Mouse (Mus musculus) fibroblast of lung, adult 2 months (primary cell): ENCODE data around the gene Banp.
A peak's percentile ranks its signal among the peaks of the same experiment; 100 is the strongest.

Experiments used
- DNase-seq: peaks from one replicate; pipeline ENCODE4 v3.0.0-alpha.2; 2011; ENCODE audit warnings: low read depth

The Banp gene

DNA sequence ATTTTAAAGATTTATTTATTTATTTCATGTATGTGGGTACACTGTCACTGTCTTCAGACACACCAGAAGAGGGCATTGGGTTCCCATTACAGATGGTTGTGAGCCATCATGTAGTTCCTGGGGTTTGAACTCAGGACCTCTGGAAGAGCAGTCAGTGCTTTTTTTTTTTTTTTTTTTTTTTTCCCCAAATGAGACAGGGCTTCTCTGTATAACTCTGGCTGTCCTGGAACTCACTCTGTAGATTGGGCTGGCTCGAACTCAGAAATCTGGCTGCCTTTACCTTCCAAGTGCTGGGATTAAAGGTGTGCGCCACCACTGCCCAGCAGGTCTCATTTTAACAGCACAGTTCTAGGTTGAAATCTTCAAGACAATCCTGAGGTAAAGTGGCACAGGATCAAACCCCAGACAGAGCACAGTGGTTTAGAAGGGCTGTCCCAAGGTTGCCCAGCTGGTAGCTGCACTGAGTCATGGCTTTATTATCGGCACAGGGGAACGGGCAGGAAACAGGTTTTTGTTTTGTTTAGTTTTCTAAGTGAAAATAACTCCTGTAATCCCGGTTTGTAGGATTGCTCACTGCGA lies at the start of gene Banp:
Banp (plus strand) TSS at position 529 of the 579 bp plus-strand sequence.
- no peak for DNase-seq

GRCm38 (mm10) chr8:121901498-121902236 lies 47.9 kb upstream of the Banp start:
- DNase-seq = peak; percentile 93

DNA sequence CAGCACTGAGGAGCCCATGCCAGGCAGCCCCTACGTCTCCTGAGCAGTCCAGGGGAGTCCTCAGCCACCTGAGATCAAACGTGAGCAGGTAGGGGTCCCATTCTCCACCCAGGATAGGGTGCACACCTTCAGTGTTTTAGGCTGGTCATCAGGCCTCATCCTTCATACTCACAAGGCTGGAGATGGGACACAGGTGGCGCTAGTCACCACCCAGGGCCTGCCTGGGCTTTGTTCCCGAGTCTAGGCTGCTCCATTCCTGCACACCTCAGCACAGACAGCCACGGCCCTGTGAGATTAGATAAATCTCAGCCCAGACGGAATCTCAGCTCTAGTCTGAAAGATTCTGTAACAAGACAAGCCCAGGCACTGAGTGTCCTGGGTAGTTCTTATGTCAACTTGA lies 45.6 kb upstream of the Banp start:
- no peak for DNase-seq

DNA sequence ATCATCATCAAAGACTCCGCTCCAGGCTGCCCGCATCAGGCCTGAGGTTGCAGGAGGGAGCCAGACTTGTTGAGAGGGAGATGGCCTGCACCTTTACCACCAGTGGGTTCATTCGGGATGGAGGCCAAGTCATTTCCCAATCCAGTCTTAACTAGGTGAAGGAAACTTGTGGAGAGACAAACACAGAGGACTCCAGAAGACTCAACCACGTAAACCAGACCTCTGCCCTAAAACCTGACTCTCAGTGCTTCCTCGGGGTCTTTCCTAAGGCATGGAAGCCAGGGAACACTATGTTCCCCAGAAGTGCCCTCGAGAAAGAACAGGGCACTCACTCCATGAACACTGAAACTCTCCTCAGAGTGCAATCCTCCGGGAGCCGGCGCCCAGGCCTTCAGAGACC lies 44.6 kb upstream of the Banp start:
- no peak for DNase-seq

- no peak for DNase-seq
Observed at GRCm38 (mm10) chr8:121905420-121905819, 44.1 kb upstream of the Banp start.

DNA sequence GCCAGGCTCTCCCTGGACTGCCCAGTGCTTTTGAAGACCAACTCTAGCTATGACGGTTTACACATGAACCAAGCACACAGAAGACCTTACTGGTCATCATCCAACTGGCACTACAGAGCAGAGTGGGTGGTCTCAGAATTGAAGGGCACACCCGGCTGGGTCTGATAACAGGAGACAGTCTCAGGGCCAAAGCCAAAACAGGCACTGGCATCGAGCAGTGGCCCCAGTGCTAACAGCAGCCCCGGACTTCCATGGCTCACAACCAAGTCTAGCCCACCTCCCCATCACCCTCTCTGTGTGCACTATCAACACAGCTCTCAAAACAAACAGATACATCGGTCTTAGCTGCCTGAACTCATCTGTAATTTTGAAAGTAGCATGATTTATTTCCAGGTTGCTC lies 43.7 kb upstream of the Banp start:
- no peak for DNase-seq

DNA sequence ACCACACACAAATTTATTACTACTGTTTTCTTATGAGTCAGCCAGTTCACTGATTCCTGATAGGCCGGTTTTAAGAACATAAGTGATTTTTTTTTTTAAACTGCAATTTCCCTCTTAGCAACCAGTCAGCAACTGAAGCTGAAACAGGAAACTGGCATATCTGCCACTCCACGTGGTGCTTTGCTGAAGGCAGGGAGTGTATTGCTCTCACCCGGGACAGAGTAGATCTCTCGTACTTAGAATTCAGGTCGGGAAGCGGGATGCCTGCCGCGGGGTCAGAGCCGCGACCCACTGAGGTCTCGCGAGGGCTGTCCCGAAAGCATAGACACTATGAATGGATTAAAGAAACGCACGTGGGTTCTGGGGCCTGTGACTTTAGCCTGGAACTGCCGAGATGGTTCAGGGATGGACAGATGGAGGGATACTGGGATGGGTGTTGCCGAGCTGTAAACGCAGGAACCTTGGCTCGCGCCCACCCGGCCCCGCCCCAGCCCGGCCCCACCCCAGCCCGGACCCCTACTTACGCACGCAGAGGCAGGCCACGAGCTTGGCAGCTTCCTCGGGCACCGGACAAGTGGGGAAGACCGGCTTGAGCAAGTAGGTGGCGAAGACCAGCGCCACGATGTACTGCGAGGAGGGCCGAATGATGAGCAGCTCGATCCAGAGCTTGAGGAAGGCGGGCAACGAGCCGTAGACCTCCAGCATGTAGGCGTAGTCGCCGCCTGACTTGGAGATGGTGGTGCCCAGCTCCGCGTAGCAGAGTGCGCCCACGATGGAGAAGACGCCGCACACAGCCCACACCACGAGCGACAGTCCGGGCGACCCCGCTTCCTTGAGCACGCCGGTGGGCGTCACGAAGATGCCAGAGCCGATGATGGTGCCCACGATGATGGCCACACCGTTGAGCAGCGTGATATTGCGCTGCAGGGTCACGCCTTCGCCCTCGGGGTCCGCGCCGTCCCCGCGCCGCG lies 42.7 kb upstream of the Banp start:
- no peak for DNase-seq

GRCm38 (mm10) chr8:121907587-121908248 lies 41.8 kb upstream of the Banp start, which contains the start of gene Slc7a5:
TSS of gene Slc7a5 (minus strand) at chr8:121907694.
- peak; percentile 83 for DNase-seq

DNA sequence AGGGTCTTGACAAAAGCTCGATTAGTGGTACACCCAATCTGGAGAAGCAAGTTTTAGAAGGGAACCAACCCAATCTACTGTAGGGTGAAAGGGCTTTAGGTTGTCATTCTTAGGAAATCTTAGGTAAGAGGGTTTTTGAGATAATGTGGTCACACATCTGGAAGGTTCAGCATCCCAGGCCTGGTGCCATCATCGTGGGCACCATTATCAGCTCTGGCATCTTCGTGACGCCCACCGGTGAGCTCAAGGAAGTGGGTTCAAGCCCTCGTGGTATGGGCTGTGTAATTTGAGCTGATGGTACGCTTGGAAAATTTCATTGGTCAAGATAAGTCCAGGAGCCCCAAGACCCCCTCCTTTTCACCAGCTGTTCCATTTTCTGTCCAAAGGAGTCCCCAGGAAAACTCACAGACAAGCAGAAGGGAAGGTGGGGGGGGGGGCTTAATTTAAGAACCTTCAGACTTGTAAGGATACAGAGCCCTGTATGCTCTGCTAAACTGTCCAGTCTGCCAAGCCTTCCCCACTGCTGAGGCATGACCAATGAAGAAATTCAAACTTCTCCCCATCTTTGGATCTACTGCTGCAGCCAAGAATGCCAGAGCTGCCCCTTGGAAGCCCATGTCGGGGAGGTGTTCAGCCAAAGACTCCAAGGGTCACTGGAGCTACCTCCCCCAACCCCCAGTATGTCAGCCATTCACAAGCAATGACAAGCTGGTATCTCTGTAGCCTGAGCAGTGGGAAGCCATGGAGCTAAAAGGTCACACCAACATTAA lies 41.0 kb upstream of the Banp start:
- DNase-seq = no peak

GRCm38 (mm10) chr8:121909148-121909541 lies 40.4 kb upstream of the Banp start:
- no peak for DNase-seq

GRCm38 (mm10) chr8:121909663-121910062 lies 39.9 kb upstream of the Banp start:
- no peak for DNase-seq

- no peak for DNase-seq
Observed at GRCm38 (mm10) chr8:121911400-121911799, 38.1 kb upstream of the Banp start.

GRCm38 (mm10) chr8:121911987-121912386 lies 37.6 kb upstream of the Banp start:
- DNase-seq = no peak

GRCm38 (mm10) chr8:121912831-121913230 lies 36.7 kb upstream of the Banp start:
- no peak for DNase-seq

- DNase-seq = no peak
Observed at GRCm38 (mm10) chr8:121913378-121913777, 36.2 kb upstream of the Banp start.

GRCm38 (mm10) chr8:121919158-121919557 lies 30.4 kb upstream of the Banp start:
- DNase-seq = no peak

DNA sequence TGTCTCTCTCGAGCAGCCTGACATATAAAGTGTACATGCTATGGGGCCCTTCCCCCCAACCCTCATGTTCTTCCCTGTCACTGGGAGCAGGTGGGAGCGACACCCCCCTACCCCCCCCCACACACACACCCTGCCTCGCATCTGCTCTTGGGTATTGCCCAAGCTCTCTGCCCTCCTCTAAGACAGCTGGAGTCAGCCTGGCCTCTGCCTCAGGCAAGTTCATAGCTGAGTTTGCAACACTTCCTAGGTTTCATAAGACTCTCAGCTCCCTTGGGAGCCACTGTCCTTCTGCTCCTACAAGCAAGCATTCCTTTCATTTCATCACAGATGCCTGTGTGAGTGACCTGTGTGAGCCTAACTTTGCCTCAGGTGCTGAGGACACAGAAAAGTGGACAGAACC lies 29.8 kb upstream of the Banp start:
- DNase-seq = no peak

- DNase-seq = no peak
Observed at GRCm38 (mm10) chr8:121921582-121921981, 28.0 kb upstream of the Banp start.

- peak; percentile 61 for DNase-seq
Observed at GRCm38 (mm10) chr8:121922101-121922500, 27.4 kb upstream of the Banp start.

GRCm38 (mm10) chr8:121924681-121925080 lies 24.9 kb upstream of the Banp start:
- no peak for DNase-seq

DNA sequence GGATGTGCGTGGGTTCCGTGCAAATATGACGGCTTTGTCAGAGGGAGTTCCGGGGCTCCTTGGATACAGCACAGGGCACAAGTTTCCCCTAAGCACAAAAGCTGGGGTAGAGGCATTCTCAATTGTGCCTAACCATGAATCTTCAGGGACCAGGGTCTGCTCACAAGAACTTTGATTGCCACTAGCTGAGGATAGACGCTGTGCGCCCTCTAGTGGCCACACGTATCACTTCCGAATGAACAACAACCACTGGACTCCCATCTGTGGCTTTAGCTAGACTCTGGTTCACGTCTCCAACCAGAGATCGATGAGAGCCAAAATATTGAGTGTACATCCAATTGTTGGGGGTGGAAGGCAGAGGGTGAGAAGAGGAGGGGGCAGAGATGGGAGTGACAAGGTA lies 23.9 kb upstream of the Banp start:
- DNase-seq = no peak
